Comparison of ENCODE assay signal across 9 mouse cellular contexts in the genomic region with DNA sequence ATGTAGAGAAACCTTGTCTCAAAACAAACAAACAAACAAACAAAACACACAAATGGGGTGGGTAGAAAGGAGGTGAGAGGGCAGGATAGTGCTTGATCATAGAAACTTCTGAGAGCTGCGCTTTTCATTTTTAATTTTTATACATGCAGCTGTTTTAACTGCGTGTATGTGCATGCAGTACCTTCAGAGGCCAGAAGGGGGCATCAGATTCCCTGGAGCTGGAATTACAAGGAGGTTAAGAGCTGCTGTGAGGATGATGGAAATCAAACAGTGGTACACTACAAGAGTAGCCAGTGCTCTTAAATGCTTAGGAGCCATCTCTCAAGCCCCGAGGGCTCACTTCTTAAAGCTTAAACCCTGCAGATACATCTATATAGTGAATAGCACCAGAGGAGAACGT.
DNase-seq lines count a peak whose midpoint lies in the region; ATAC-seq and TF ChIP-seq lines count a peak whose summit lies in the region.
"Had no signal": no experiment of that assay in that cellular context is flagged by ENCODE, and none has a peak within 500 bp of the region (broad histone marks: within the 10 kb centered on the region; RNA-seq: fewer than 3 reads in every experiment).

No protein-coding gene starts in this region.

- peak; percentile 31 for DNase-seq in gastrocnemius, postnatal 10 days
- no peak for DNase-seq in gastrocnemius, postnatal 14 days
- DNase-seq in thymus, adult 2 months = peak; percentile 53
- DNase-seq in thymus, adult 18-20 months = no peak
- no peak for DNase-seq in ovary, postnatal 36 days (ENCODE audit: low spot score)
- no peak for DNase-seq in forebrain, embryonic 14.5 days (ENCODE audit: low spot score)
- no peak for DNase-seq in gastrocnemius, adult 8-10 months (ENCODE audit: low spot score in 2 of 2)

- ATAC-seq in liver, embryonic 16.5 days (ENCODE audit: low read depth) = no peak
- no peak for ATAC-seq in forebrain, embryonic 14.5 days

- H3K4me2 ChIP-seq in liver, embryonic 16.5 days (ENCODE audit: low read depth, low read length) = no peak overlapping the region
- no peak overlapping the region for H3K4me2 ChIP-seq in forebrain, embryonic 14.5 days (ENCODE audit: low read length)
- H3K4me2 ChIP-seq: hindbrain, embryonic 15.5 days had no signal

- 89% methylated on average over 4 of the region's 4 CpGs for WGBS in thymus, adult 2 months
- 68% methylated on average over 4 of the region's 4 CpGs for WGBS in liver, embryonic 16.5 days (ENCODE audit: insufficient replicate concordance)
- WGBS in forebrain, embryonic 14.5 days = 93% methylated on average over 4 of the region's 4 CpGs

- TF ChIP-seq POLR2A in thymus, adult 2 months (IDR thresholded peaks at IDR 0.05; ENCODE audit: control insufficient read depth, extremely low read depth, insufficient read depth, low read length, poor library complexity) = no peak

- TF ChIP-seq CTCF in thymus, adult 2 months (IDR thresholded peaks at IDR 0.05; ENCODE audit: borderline replicate concordance, control insufficient read depth, extremely low read depth, insufficient read depth, low read length, poor library complexity) = no peak

- H3K27ac ChIP-seq in thymus, adult 2 months (ENCODE audit: control insufficient read depth, insufficient read depth, low read length) = no peak overlapping the region
- peak overlapping the region; percentile 8; the same call in 1 of the 2 replicates for H3K27ac ChIP-seq in liver, embryonic 16.5 days (ENCODE audit: low read length)
- H3K27ac ChIP-seq in forebrain, embryonic 14.5 days (ENCODE audit: low read depth, low read length) = no peak overlapping the region
- H3K27ac ChIP-seq: hindbrain, embryonic 15.5 days had no signal

- H3K4me3 ChIP-seq in thymus, adult 2 months (ENCODE audit: control insufficient read depth, insufficient read depth, low read length) = no peak overlapping the region
- H3K4me3 ChIP-seq in liver, embryonic 16.5 days (ENCODE audit: low read depth, low read length) = no peak overlapping the region
- H3K4me3 ChIP-seq in forebrain, embryonic 14.5 days (ENCODE audit: low read depth, low read length) = no peak overlapping the region
- H3K4me3 ChIP-seq: hindbrain, embryonic 15.5 days had no signal

- intact Hi-C loops in gastrocnemius, postnatal 14 days (cut with DNase I; ENCODE audit: low total_unique reads) = no loop called here

- no peak overlapping the region for H3K9ac ChIP-seq in liver, embryonic 16.5 days (ENCODE audit: low read depth, low read length)
- H3K9ac ChIP-seq in forebrain, embryonic 14.5 days (ENCODE audit: low read length) = no peak overlapping the region
- H3K9ac ChIP-seq: hindbrain, embryonic 15.5 days had no signal

- H3K4me1 ChIP-seq in thymus, adult 2 months (replicated peaks; ENCODE audit: control insufficient read depth, insufficient read depth, low read length) = peaks cover 15% of the 10 kb centered on the region
- no peaks in the 10 kb centered on the region; the same call in 1 of the 2 replicates for H3K4me1 ChIP-seq in liver, embryonic 16.5 days (ENCODE audit: control insufficient read depth, low read depth, low read length)
- peaks cover 34% of the 10 kb centered on the region for H3K4me1 ChIP-seq in forebrain, embryonic 14.5 days (ENCODE audit: control insufficient read depth, insufficient read depth, low read length)

- H3K27me3 ChIP-seq in thymus, adult 2 months (ENCODE audit: control insufficient read depth, insufficient read depth, low read length) = no peaks in the 10 kb centered on the region
- H3K27me3 ChIP-seq in liver, embryonic 16.5 days (ENCODE audit: control insufficient read depth, insufficient read depth, low read depth, low read length) = no peaks in the 10 kb centered on the region
- H3K27me3 ChIP-seq in forebrain, embryonic 14.5 days (replicated peaks; ENCODE audit: control insufficient read depth, insufficient read depth, low read length) = no peaks in the 10 kb centered on the region
- H3K27me3 ChIP-seq: hindbrain, embryonic 15.5 days had no signal

- no peaks in the 10 kb centered on the region for H3K9me3 ChIP-seq in liver, embryonic 16.5 days (replicated peaks; ENCODE audit: control insufficient read depth, low read length)
- H3K9me3 ChIP-seq in forebrain, embryonic 14.5 days (replicated peaks; ENCODE audit: control insufficient read depth, low read length) = no peaks in the 10 kb centered on the region
- H3K9me3 ChIP-seq: hindbrain, embryonic 15.5 days had no signal

- no peaks in the 10 kb centered on the region for H3K36me3 ChIP-seq in thymus, adult 2 months (ENCODE audit: control insufficient read depth, insufficient read depth, low read length)
- no peaks in the 10 kb centered on the region for H3K36me3 ChIP-seq in liver, embryonic 16.5 days (ENCODE audit: control insufficient read depth, insufficient read depth)
- no peaks in the 10 kb centered on the region for H3K36me3 ChIP-seq in forebrain, embryonic 14.5 days (ENCODE audit: control insufficient read depth, insufficient read depth, low read length)

Comparison
In these comparisons a context has a peak if more than half of its experiments do, and no peak if none do; other contexts are left out.
1. DNase-seq: peak in gastrocnemius, postnatal 10 days (single experiment) and thymus, adult 2 months (single experiment); none in gastrocnemius, postnatal 14 days (single experiment), thymus, adult 18-20 months (0 of 2), ovary, postnatal 36 days (single experiment), forebrain, embryonic 14.5 days (single experiment) and gastrocnemius, adult 8-10 months (0 of 2).